Mouse (Mus musculus): ENCODE measurements around the gene Neil1. TPM values are rescaled to one million over a fixed set of nuclear protein-coding genes. Genes with fewer than 3 reads are reported as not detected.

Neil1 gene
- polyA plus RNA-seq, 1 experiment from 2014 or later: 8.1 TPM

DNA sequence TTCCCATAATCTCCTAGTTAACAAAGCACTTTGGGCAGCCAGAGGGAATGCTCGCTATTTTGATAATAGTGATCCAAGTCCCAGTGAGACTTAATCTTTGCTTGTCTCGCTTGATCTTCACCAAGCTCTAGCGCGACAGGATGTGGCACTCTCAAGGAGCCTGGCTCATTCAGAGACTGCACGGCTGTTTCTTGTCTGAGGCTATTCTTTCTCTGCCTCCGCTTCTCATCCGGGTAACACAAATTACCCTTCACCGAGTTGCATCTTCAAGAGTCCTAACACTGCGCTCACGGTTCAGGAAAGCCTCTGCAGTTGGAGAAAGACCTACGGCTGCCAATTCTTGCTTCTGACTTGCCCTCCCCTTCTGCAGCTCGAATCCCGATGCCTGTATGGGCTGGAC is 9.4 kb upstream of the Neil1 start:
- WGBS: 23% methylated on average over 13 of the region's 13 CpGs

GRCm38 (mm10) chr9:57156823-57157222 is 8.7 kb upstream of the Neil1 start:
- no peaks in the 10 kb centered on the region for H3K9me3 ChIP-seq (replicated peaks; ENCODE audit: control insufficient read depth, low read length)
- H3K4me1 ChIP-seq (ENCODE audit: control insufficient read depth, insufficient read depth, low read length): peaks cover 7% of the 10 kb centered on the region
- H3K27ac ChIP-seq (ENCODE audit: low read length): no peak overlapping the region
- 80% methylated on average over 8 of the region's 8 CpGs for WGBS
- no peak overlapping the region for H3K9ac ChIP-seq (ENCODE audit: low read length)
- peaks cover 5% of the 10 kb centered on the region; the same call in 1 of the 2 replicates for H3K36me3 ChIP-seq (ENCODE audit: control insufficient read depth, insufficient read depth)
- no peak for ATAC-seq (replicated peaks; ENCODE audit: extremely low read depth, insufficient read depth, low FRiP score)
- H3K4me2 ChIP-seq (ENCODE audit: low read depth, low read length): no peak overlapping the region
- no peak overlapping the region for H3K4me3 ChIP-seq (ENCODE audit: low read length)
- no peaks in the 10 kb centered on the region for H3K27me3 ChIP-seq (ENCODE audit: control insufficient read depth, insufficient read depth, low read length)

More for the DNA sequence above, 9.4 kb upstream of the Neil1 start:
- Histone ChIP-seq H3K27ac (ENCODE audit: low read length) (no peak overlapping the region), H3K4me1 (ENCODE audit: control insufficient read depth, insufficient read depth, low read length) (peaks cover 7% of the 10 kb centered on the region), H3K36me3 (ENCODE audit: control insufficient read depth, insufficient read depth) (peaks cover 5% of the 10 kb centered on the region; the same call in 1 of the 2 replicates), H3K27me3 (ENCODE audit: control insufficient read depth, insufficient read depth, low read length) (no peaks in the 10 kb centered on the region), H3K4me2 (ENCODE audit: low read depth, low read length) (peak overlapping the region; percentile 98), H3K4me3 (ENCODE audit: low read length) (peak overlapping the region; percentile 89), H3K9me3 (replicated peaks; ENCODE audit: control insufficient read depth, low read length) (no peaks in the 10 kb centered on the region), H3K9ac (ENCODE audit: low read length) (peak overlapping the region; percentile 83)
- ATAC-seq (replicated peaks; ENCODE audit: extremely low read depth, insufficient read depth, low FRiP score): no peak

DNA sequence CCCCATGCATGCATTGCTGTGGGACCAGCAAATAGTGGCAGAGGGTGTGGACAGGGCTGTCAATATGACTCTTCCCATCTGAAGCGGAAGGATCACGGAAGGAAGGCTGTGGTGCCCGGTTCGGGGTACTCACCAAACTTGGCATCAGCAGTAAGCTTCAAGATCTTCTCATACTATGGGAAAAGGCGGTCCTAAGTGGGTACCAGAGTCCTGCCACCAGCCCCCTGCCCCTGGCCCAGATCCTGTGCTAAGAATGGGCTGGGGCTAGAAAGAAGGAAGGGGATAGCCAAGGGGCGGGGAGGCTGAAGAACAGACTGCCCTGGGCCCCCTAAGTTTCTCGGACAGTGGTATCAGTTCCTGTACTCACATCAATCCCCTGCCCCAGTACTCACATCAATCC is 8.3 kb upstream of the Neil1 start:
- no peaks in the 10 kb centered on the region for H3K9me3 ChIP-seq (replicated peaks; ENCODE audit: control insufficient read depth, low read length)
- WGBS: 86% methylated on average over 7 of the region's 7 CpGs
- no peaks in the 10 kb centered on the region for H3K27me3 ChIP-seq (ENCODE audit: control insufficient read depth, insufficient read depth, low read length)
- H3K36me3 ChIP-seq (ENCODE audit: control insufficient read depth, insufficient read depth): peaks cover 5% of the 10 kb centered on the region; the same call in 1 of the 2 replicates
- H3K27ac ChIP-seq (ENCODE audit: low read length): no peak overlapping the region
- H3K4me3 ChIP-seq (ENCODE audit: low read length): no peak overlapping the region
- H3K9ac ChIP-seq (ENCODE audit: low read length): no peak overlapping the region
- ATAC-seq (replicated peaks; ENCODE audit: extremely low read depth, insufficient read depth, low FRiP score): no peak
- no peak overlapping the region for H3K4me2 ChIP-seq (ENCODE audit: low read depth, low read length)
- H3K4me1 ChIP-seq (ENCODE audit: control insufficient read depth, insufficient read depth, low read length): peaks cover 7% of the 10 kb centered on the region

DNA sequence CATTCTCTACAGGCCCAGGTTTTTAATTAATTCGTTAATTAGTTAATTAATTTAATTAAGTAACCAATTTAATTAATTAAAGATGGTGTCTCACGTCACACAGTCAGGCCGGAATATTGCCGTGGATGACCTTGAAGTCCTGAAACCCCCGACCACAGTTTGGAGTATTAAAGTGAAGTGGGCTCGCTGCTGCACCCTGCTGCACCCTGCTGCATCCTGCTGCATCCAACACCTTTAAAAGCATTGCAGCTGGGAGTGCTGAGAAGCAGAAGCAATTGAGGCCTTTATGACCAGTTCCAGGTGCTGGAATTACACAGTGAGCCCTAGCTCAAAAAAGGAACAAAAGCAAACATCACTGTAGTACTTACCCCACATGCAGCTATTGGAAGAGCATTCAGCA is 4.2 kb upstream of the Neil1 start:
- Histone ChIP-seq H3K9me3 (replicated peaks; ENCODE audit: control insufficient read depth, low read length) (no peaks in the 10 kb centered on the region), H3K4me2 (ENCODE audit: low read depth, low read length) (no peak overlapping the region), H3K27ac (ENCODE audit: low read length) (no peak overlapping the region), H3K4me3 (ENCODE audit: low read length) (no peak overlapping the region), H3K36me3 (ENCODE audit: control insufficient read depth, insufficient read depth) (peaks cover 5% of the 10 kb centered on the region; the same call in 1 of the 2 replicates), H3K4me1 (ENCODE audit: control insufficient read depth, insufficient read depth, low read length) (peaks cover 7% of the 10 kb centered on the region), H3K9ac (ENCODE audit: low read length) (no peak overlapping the region), H3K27me3 (ENCODE audit: control insufficient read depth, insufficient read depth, low read length) (no peaks in the 10 kb centered on the region)
- WGBS: 48% methylated on average over 6 of the region's 6 CpGs
- no peak for ATAC-seq (replicated peaks; ENCODE audit: extremely low read depth, insufficient read depth, low FRiP score)

- 72% methylated on average over 5 of the region's 5 CpGs for WGBS
Observed at GRCm38 (mm10) chr9:57150192-57150591, 2.1 kb upstream of the Neil1 start.

GRCm38 (mm10) chr9:57149021-57149420 is 916 bp upstream of the Neil1 start:
- Histone ChIP-seq H3K4me2 (ENCODE audit: low read depth, low read length) (peak overlapping the region; percentile 72), H3K9me3 (replicated peaks; ENCODE audit: control insufficient read depth, low read length) (no peaks in the 10 kb centered on the region), H3K4me3 (ENCODE audit: low read length) (no peak overlapping the region), H3K36me3 (ENCODE audit: control insufficient read depth, insufficient read depth) (no peaks in the 10 kb centered on the region), H3K4me1 (ENCODE audit: control insufficient read depth, insufficient read depth, low read length) (peaks cover 10% of the 10 kb centered on the region), H3K9ac (ENCODE audit: low read length) (no peak overlapping the region; the same call in 1 of the 2 replicates), H3K27me3 (ENCODE audit: control insufficient read depth, insufficient read depth, low read length) (no peaks in the 10 kb centered on the region), H3K27ac (ENCODE audit: low read length) (no peak overlapping the region)
- no peak for ATAC-seq (replicated peaks; ENCODE audit: extremely low read depth, insufficient read depth, low FRiP score)
- WGBS: 72% methylated on average over 6 of the region's 6 CpGs

More at GRCm38 (mm10) chr9:57150192-57150591, 2.1 kb upstream of the Neil1 start:
- ATAC-seq (replicated peaks; ENCODE audit: extremely low read depth, insufficient read depth, low FRiP score): no peak
- Histone ChIP-seq H3K27me3 (ENCODE audit: control insufficient read depth, insufficient read depth, low read length) (no peaks in the 10 kb centered on the region), H3K4me1 (ENCODE audit: control insufficient read depth, insufficient read depth, low read length) (peaks cover 10% of the 10 kb centered on the region), H3K4me3 (ENCODE audit: low read length) (no peak overlapping the region), H3K4me2 (ENCODE audit: low read depth, low read length) (no peak overlapping the region), H3K9me3 (replicated peaks; ENCODE audit: control insufficient read depth, low read length) (no peaks in the 10 kb centered on the region), H3K36me3 (ENCODE audit: control insufficient read depth, insufficient read depth) (peaks cover under 1% of the 10 kb centered on the region; the same call in 1 of the 2 replicates), H3K9ac (ENCODE audit: low read length) (no peak overlapping the region), H3K27ac (ENCODE audit: low read length) (no peak overlapping the region)

- no peaks in the 10 kb centered on the region for H3K9me3 ChIP-seq (replicated peaks; ENCODE audit: control insufficient read depth, low read length)
- H3K4me2 ChIP-seq (ENCODE audit: low read depth, low read length): peak overlapping the region; percentile 72
- no peak for ATAC-seq (replicated peaks; ENCODE audit: extremely low read depth, insufficient read depth, low FRiP score)
- H3K27me3 ChIP-seq (ENCODE audit: control insufficient read depth, insufficient read depth, low read length): no peaks in the 10 kb centered on the region
- H3K4me1 ChIP-seq (ENCODE audit: control insufficient read depth, insufficient read depth, low read length): peaks cover 10% of the 10 kb centered on the region
- H3K27ac ChIP-seq (ENCODE audit: low read length): peak overlapping the region; percentile 91
- WGBS: 7% methylated on average over 19 of the region's 19 CpGs
- peak overlapping the region; percentile 60 for H3K4me3 ChIP-seq (ENCODE audit: low read length)
- peak overlapping the region; percentile 81 for H3K9ac ChIP-seq (ENCODE audit: low read length)
- peaks cover under 1% of the 10 kb centered on the region; the same call in 1 of the 2 replicates for H3K36me3 ChIP-seq (ENCODE audit: control insufficient read depth, insufficient read depth)
Observed at GRCm38 (mm10) chr9:57147205-57148143, 631 bp downstream of the Neil1 start.

- H3K9me3 ChIP-seq (replicated peaks; ENCODE audit: control insufficient read depth, low read length): no peaks in the 10 kb centered on the region
- H3K4me3 ChIP-seq (ENCODE audit: low read length): no peak overlapping the region
- peaks cover 3% of the 10 kb centered on the region for H3K36me3 ChIP-seq (ENCODE audit: control insufficient read depth, insufficient read depth)
- peaks cover 10% of the 10 kb centered on the region for H3K4me1 ChIP-seq (ENCODE audit: control insufficient read depth, insufficient read depth, low read length)
- ATAC-seq (replicated peaks; ENCODE audit: extremely low read depth, insufficient read depth, low FRiP score): no peak
- no peak overlapping the region for H3K9ac ChIP-seq (ENCODE audit: low read length)
- no peaks in the 10 kb centered on the region for H3K27me3 ChIP-seq (ENCODE audit: control insufficient read depth, insufficient read depth, low read length)
- WGBS: 85% methylated on average over 17 of the region's 17 CpGs
- no peak overlapping the region for H3K27ac ChIP-seq (ENCODE audit: low read length)
- no peak overlapping the region for H3K4me2 ChIP-seq (ENCODE audit: low read depth, low read length)
Observed at GRCm38 (mm10) chr9:57146451-57147066, 1.5 kb downstream of the Neil1 start.

DNA sequence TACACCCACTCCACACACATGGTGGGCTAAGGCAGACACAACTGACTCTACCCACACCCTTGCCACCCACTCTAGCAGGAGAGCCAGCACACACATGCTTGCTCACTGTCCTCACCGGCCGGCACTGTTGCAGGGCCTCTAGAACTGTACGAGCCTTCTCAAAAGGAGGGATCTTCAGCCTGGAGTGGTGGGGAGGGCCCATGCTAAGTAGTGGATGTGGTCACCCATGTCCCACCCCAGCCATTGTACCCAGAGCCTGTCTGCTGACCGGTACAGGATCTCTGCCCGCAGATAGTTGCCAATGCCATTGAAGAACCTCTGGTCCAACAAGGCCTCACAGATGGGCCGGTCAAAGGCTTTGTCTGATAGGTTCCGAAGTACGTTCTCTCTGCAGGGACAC is 3.3 kb downstream of the Neil1 start:
- ATAC-seq (replicated peaks; ENCODE audit: extremely low read depth, insufficient read depth, low FRiP score): no peak
- H3K9ac ChIP-seq (ENCODE audit: low read length): no peak overlapping the region
- H3K4me3 ChIP-seq (ENCODE audit: low read length): no peak overlapping the region
- H3K27me3 ChIP-seq (ENCODE audit: control insufficient read depth, insufficient read depth, low read length): no peaks in the 10 kb centered on the region
- H3K36me3 ChIP-seq (ENCODE audit: control insufficient read depth, insufficient read depth): peaks cover 12% of the 10 kb centered on the region
- WGBS: 88% methylated on average over 8 of the region's 8 CpGs
- H3K9me3 ChIP-seq (replicated peaks; ENCODE audit: control insufficient read depth, low read length): no peaks in the 10 kb centered on the region
- no peak overlapping the region for H3K27ac ChIP-seq (ENCODE audit: low read length)
- peaks cover 10% of the 10 kb centered on the region for H3K4me1 ChIP-seq (ENCODE audit: control insufficient read depth, insufficient read depth, low read length)
- no peak overlapping the region for H3K4me2 ChIP-seq (ENCODE audit: low read depth, low read length)

All from heart, embryonic 16.5 days (tissue).